Mouse (Mus musculus) embryo, embryonic 11 days (tissue): ENCODE results near the gene C1qtnf6.

Experiments used
- DNase-seq: peaks from one replicate; pipeline ENCODE4 v3.0.0-alpha.2; 2015

Gene C1qtnf6

DNA sequence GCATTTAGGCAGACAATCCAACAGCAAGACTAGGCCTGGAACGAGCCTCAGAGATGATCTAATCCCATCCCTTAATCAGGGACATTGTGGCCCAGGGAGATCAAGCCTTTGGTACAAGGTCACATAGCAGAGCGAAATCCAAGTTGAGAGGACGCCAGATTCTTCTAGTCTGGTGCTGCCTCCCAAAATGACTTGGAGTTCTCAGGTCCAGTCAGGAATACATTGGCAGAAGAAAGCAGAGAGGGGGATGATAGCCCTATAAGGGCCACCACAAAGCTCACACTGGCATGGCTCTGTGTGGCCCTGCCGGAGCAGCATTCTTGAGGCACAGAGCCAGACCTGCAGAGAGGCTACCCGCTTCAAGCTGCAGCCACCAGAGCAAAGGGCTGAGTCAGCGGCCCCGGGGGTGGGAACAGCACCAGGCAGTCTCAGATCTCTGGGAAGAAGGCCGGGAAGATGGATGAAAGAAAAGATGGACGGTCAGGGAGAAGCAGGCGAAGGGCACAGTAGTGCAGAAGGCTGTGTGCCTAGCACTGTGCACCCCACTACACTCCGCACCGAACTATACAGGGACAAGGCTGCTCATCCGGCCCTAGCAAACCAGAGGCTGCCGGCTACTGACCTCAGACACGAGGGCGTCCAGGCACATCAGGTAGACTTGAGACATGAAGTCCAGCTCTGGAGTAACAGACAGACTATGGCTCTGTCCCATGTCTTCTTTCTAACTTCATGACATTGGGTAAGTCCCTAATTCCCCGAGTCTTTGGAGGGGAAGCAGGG, at the start of gene C1qtnf6:
Gene C1qtnf6, minus strand, starts transcription at position 746 of the 780 bp plus-strand sequence.
- no peak for DNase-seq

DNA sequence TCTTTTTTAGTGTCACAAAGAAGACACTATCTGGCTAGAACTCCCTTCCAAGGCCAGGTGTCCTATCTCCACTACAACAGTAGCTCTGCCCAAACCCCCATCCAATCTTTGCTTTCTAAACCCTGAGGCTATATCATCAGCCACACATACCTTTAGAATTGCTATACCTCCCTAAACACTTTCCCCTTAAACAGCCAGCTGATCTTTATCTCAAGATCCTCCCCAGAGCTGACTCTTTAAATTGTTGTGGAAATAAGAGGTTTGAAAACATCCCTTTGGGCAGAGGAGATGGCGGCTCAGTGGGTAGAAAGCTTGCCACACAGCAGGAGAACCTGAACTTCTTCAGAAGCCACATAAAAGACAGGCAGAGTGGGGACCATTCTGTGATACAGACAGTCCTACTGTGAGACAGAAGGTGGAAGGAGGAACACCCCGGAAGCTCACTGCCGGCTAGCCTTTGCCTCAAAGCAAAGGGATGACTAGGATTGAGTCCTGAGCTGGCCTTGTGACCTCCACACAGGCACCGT, 45.1 kb upstream of the C1qtnf6 start:
- DNase-seq, result no peak

- DNase-seq, result no peak
Observed at GRCm38 (mm10) chr15:78572658-78573397, 41.6 kb upstream of the C1qtnf6 start, which contains the start of gene Rac2. Gene Rac2, minus strand, starts transcription at chr15:78572783.

DNA sequence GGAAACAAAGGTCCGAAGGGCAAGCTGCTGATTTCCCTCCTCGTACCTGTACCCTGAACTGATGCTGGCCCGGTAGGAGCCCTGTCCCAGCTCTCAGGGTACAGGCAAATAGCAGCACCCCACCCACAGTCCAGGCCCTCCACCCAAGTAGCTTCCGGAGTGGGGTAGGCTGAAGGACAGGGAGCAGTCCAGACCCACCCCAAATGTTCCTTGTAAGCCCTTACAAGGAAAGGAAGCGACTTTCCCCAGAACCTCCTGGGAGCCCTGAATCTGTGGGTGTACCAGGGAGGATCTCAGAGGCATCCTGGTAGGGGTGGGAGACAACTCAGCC, 41.0 kb upstream of the C1qtnf6 start:
- no peak for DNase-seq

- DNase-seq, result no peak
Observed at GRCm38 (mm10) chr15:78571554-78572269, 40.5 kb upstream of the C1qtnf6 start.

DNA sequence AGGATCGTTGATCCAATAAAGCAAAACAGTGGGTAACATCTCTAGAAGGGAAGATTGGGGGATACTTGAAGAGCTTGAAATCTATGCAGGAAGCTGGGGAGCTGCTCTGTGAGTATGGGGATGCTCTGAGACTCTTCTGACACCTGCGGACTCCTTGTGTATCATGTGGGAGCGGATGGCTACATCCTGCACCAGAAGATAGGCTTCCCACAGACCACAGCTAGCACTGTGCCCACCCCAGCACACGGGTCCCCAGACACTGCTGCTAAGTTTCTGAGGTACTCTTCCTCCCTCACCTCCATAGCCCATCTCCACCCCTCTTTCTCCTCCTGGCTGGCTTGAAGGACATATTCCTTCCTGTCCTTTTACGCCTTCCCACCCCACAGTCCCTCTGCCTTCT, 39.0 kb upstream of the C1qtnf6 start:
- no peak for DNase-seq

- no peak for DNase-seq
Observed at GRCm38 (mm10) chr15:78567608-78568120, 36.4 kb upstream of the C1qtnf6 start.

DNA sequence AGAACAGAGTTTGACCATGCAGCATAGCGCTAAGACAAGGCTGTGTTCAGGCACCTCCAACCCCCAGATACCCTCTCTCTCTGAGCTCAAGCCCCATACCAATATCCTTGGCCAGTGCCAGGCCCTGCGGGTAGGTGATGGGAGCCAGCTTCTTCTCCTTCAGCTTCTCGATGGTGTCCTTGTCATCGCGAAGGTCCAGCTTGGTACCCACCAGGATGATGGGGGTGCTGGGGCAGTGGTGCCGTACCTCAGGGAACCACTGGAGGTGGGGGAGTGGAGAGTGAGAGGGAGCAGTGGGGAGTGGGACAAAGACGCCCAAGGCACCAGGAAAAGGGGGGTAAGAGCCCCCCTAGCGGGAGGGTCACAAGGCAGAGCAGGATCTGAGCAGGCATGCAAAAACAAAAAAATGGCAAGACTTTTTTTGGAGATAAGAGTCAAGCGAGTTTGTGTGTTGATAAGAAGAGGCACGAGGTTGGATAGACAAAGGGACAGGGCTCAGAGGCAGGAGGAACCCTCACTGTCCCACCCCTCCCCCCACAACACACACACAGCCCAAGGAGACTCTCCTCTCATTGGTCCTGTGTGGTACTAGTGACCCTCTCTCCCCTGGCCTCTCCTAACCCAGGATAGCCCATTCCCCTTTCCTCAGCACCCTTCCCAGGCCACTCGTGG, 33.7 kb upstream of the C1qtnf6 start:
- DNase-seq, result no peak

- DNase-seq, result no peak
Observed at GRCm38 (mm10) chr15:78563937-78564336, 32.7 kb upstream of the C1qtnf6 start.

DNA sequence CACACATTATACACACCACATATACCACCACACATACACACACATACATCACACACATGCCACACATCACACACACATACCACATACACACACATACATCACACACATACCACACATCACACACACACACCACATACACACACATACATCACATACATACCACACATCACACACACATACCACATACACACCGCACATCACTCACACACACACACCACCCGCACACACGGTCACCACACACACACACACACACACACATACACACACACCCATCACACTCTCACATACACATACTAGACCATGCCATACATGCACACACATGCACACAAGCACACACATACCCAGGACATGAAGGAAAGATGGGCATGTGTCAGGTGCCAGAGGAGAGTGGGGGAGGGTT, 32.1 kb upstream of the C1qtnf6 start:
- no peak for DNase-seq

DNA sequence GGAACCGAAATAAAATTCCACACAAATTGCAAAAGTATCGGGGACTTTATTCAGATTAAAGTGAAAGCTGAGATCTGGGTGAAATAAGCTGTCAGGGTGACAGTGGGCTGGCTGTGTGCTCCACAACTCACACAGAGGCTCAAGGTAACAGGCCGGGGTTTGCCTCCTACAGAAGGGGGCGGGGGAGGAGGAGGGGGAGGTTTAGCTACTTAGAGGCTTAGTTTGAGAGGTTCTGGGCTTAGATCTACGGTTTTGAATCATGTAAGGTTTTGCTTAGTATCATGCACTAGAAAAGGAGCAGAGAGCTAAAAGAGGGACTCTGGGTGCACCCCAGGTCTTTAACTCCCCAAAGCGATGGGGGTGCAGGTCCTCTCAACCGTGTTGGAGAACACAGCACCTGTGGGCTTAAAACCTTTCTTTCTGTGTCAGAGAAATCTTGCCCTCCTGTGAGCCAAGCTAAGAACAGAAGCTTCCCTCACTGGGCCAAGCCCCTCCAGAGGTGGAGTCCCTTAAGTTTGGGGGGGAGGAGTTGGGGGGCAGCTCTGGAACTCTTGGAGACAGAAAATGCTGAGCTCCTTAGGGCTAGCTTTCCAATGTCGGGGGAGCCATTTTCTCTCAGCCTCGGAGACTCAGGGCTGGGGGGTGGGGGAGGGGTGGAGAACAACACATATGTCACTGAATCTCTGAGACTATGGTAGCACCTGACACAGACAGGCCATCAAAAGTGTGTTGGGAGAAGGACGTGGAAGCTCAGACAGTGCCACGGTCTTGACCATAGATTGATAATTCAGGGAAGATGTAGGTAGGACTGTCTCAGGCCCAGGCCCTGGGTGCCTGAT, 28.1 kb upstream of the C1qtnf6 start:
- no peak for DNase-seq

GRCm38 (mm10) chr15:78557693-78558535, 26.7 kb upstream of the C1qtnf6 start:
- DNase-seq, result no peak

DNA sequence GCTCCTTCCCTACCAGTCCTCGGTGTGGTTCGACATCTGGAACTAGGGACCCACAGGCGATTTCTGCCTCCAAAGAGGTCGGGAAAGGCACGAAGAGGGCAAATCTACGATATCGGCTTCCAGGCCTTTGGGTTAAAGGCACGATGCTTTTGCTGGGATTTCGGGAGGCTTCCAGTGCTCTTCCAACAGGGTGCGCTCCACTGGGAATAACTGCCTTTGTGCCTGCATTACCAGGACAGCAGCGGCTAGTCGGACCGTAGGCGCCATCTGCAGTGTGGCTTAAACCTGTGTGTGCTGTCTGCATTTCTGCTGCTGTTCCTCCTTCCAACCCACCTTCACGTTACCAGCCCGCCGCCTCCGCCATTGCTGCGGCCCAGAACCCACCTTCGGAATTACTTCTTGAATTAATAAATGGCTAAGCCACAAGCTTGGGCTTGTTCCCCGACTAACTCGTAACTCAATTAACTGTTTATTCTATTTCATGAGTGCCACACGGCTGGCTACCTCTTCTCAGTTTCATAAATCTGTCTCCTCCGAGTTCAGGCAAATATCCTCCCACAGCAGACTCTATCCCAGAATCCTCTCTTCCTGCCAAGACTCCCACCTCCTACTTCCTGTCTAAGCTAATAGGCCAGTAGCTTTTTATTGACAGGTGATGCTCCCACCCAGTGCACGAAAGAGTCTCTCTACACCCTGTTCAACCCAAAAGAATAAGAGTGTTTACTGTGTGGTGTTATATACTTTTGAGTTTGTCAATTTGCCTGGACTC, 23.5 kb upstream of the C1qtnf6 start:
- no peak for DNase-seq

- DNase-seq, result no peak
Observed at GRCm38 (mm10) chr15:78549189-78549734, 18.0 kb upstream of the C1qtnf6 start.

DNA sequence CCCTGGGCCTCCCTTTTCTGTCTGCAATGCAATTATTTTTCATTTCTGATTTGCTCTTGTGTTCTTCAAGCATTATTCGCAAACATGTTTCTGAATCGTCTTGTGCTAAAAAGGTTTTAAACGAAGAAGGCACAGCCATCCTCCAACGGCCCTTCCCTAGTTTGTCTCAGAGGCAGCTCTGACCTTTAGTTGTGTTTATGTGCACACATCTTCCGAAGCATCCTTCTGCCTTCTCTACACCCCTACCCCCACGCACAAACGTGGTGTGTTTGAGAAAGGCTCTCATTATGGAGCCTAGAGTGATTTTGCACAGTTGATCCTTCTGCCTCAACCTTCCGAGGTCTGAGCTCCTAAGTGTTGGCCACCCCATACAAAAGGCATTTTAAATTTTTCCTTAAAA, 17.5 kb upstream of the C1qtnf6 start:
- DNase-seq, result no peak

DNA sequence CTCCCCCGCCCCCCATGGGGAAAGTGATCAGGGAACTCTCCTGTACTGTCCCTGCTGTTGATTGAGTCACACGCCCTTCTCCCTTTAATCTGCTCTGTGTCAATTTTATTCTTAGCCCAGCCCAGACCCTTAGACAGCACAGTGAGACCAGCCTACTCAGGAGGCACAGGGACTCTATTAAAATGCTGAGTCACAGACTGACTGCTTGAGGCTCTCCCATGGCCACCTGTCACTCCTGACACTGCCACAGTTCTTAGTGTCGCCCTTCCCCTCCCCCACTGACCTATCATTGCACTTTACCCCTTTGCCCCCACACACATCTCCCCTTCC, 17.1 kb upstream of the C1qtnf6 start:
- peak; percentile 49 for DNase-seq

DNA sequence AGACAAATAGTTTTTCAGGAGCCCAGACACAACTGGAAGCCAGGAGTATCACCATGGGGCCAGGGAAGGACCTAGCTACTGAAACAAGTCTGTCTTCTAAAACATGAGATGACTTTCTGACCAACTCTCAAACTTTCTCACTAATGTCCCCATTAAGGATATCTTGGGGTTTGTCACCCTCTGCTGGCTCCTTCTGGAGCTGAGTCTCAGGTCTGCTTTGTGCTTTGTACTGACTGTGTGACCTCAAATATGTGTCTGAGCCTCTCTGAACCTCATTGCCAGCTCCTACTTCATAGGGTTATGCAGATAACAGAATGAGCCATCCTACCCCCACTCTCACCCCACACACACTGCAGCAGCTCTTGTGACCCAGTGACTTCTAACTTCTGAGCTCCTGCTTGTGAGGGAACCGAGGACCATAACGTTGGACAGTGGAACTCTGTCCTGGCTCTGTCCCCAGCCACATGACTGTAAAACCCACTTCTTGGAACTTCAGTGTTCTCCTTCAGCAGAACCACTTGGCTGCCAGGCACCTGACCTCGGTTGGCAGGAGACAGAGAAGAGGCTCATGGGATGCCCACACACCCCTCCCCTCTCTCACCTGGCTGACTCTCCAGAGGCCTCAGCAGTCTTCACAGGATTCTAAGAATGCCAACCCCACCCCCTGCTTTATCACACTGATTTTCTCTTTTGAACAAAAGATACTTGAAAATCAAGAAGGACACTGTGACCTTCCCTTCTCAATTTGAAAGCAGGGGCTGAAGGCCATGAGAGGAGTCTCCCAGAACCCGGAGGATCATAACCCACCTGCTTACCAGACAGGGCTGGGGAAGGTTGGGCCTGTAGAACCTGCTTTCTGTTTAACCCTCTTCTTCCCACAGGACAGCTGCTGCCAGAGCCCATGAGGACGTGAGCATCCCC, 16.5 kb upstream of the C1qtnf6 start:
- DNase-seq, result no peak

DNA sequence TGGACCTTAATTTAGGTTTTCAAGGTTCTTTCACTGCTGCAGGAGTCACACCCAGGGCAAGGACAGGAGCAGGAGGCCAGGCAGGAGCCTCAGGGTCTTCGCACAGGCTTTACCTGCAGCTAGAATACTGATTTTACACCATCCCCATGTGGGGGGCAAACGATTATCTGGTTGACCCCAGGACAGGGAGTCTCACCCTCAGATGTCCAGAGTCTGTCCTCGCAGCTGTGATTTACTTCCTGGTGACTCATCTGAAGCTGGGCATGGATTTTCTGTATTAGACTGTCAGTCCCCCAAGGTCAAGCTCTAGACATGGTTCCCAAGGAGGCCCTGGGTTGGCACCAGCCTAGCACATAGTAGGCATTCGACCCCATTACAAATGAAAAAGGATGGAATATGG, 14.8 kb upstream of the C1qtnf6 start:
- no peak for DNase-seq

GRCm38 (mm10) chr15:78544561-78545001, 13.4 kb upstream of the C1qtnf6 start, which contains the start of gene Sstr3:
Gene Sstr3, minus strand, starts transcription at chr15:78544685.
- no peak for DNase-seq
